Mouse (Mus musculus) ovary, adult 10 weeks (tissue): ENCODE results near the gene Cacnb3. TPM values are rescaled to one million over a fixed set of nuclear protein-coding genes. Genes with fewer than 3 reads are reported as not detected.

Source experiments
- polyA plus RNA-seq: library from polyadenylated mRNA; stranded (reverse); fragments of 350-450 nt; fragmentation: Illumina TruSeq; extraction: RNeasy Lipid Tissue Mini Kit (QIAGEN cat#74804); gene quantifications from one replicate; pipeline ENCODE4 v1.2.3, GENCODE M21; 2014

The Cacnb3 gene
- 0.48 TPM for polyA plus RNA-seq

DNA sequence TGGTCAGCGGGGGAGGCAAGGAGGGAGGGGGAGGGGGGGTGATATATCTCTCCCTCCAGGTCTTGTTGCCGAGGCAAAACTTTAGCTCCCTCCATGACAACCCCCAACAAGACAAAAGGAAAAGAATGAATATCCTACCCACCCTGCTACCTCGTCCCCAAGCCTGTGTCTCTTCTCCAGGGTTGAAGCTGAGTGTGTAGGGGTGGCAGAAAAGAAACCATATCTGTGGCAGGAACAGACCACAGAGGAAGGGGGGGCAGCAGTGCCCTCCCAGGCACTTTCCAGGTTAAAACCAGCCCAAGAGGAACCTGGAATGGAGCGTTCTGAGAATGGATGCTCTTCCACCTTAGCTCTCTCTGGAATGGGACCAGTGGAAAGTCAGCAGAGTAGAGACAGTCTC lies at the start of gene Cacnb3:
Gene Cacnb3 (plus strand): TSS at position 301 of the 400 bp plus-strand sequence.

GRCm38 (mm10) chr15:98609331-98610130 lies 21.1 kb upstream of the Cacnb3 start, which contains the start of gene Adcy6:
Gene Adcy6, minus strand, starts transcription at chr15:98610076.

DNA sequence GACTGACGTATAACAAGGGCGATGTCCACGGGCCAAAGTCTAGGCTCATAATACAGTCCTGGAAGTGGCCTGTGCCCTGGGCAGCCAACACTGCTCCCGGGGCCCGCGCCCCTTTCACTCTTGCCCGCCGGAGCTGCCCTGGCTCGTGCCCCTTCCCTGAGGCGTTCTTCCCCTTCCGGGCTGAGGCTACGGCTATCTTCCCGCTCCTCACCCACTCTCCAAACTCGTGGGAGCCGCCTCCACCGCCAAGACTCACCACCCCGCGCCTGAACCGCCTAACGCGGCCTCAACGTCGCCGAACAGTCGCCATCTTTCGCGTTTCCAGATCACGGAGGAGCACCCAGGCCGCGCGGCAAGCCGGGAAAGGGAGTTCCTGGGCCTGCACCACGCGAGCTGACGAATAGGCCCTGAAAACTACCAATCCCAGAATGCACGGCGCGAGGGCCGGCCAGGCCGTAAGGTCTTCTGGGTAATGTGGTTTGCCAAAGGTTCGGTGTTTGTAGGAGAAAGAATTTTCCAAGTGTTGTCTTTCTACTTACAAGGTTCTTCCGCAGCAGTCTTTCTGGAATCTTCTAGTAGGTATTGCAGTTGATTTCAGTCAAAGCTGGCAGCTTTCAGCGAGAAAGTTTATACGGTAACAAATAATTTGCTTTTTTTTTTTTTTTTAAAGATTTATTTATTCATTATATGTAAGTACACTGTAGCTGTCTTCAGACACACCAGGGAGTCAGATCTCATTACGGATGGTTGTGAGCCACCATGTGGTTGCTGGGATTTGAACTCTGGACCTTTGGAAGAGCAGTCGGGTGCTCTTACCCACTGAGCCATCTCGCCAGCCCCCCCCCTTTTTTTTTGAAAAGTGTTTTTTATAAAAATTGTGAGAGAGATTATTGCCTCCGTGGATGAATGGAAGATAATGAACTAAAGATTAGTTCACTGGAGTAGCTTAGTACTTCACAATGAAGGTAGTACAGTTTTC lies 32.2 kb downstream of the Cacnb3 start, which contains the start of gene Ddx23:
Gene Ddx23 (minus strand): TSS at position 328 of the 979 bp plus-strand sequence.

DNA sequence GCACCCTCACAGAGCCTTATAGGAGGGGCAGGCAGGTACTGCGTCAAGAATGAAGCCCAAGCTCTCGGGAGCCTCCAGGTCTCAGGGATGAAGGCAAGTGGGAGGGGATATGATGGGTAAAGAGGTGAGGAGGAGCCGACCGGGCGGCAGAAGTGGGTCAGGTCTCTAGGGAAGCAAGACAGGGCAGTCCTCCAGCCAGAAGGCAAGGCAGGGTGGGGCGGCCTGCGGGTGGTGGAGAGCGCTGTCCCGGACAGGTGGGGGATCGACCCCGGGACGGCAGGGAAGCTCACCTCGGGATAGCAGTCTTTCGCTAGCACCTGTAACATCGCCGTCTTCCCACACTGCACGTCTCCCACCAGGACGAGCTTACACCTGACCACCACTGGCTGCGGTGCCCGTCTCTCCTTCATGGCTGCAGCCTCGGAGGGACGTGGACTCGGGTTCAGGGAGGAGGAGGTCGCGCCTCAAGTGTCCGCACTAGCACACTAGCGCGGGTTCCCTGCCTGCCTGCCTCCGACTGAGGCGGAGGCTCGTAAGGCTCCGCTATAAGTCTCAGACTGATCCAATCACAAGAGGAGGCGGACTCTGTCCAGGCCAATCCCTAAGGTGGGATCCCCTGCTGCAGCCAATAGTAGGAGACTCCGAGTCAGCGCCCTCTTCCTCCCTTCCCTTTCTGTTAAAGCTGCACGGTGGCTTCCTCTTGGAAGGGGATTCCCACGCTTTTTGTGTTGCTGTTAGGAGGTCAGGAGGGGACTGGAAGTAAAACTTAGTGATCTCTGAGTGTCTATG lies 46.5 kb downstream of the Cacnb3 start, which contains the start of gene Rnd1:
Gene Rnd1 (minus strand): TSS at position 522 of the 789 bp plus-strand sequence.

Other genes with a start within 250 kb of the Cacnb3 start
- not detected for gene Olfr283, start 249.9 kb upstream of the Cacnb3 start, polyA plus RNA-seq
- gene Olfr282, start 199.6 kb upstream of the Cacnb3 start, polyA plus RNA-seq = not detected
- not detected for gene Olfr281, start 178.3 kb upstream of the Cacnb3 start, polyA plus RNA-seq
- not detected for gene OR5BS1P, start 160.9 kb upstream of the Cacnb3 start, polyA plus RNA-seq
- not detected for gene Lalba, start 148.1 kb upstream of the Cacnb3 start, polyA plus RNA-seq
- gene Olfr279, start 138.4 kb upstream of the Cacnb3 start, polyA plus RNA-seq = not detected
- gene Kansl2, start 96.6 kb upstream of the Cacnb3 start, polyA plus RNA-seq = 44.5 TPM
- 102 TPM for gene Ccnt1, start 59.9 kb upstream of the Cacnb3 start, polyA plus RNA-seq
- gene 4930415O20Rik, start 59.8 kb upstream of the Cacnb3 start, polyA plus RNA-seq = not detected
- gene Adcy6, start 20.8 kb upstream of the Cacnb3 start, polyA plus RNA-seq = 3.8 TPM
- gene Ddx23, start 32.1 kb downstream of the Cacnb3 start, polyA plus RNA-seq = 1.9 TPM
- not detected for gene Rnd1, start 46.6 kb downstream of the Cacnb3 start, polyA plus RNA-seq
- 2.5 TPM for gene Ccdc65, start 77.4 kb downstream of the Cacnb3 start, polyA plus RNA-seq
- 0.17 TPM for gene Fkbp11, start 97.4 kb downstream of the Cacnb3 start, polyA plus RNA-seq
- gene Arf3, start 132.4 kb downstream of the Cacnb3 start, polyA plus RNA-seq = 45.6 TPM
- gene Wnt10b, start 147.3 kb downstream of the Cacnb3 start, polyA plus RNA-seq = 3.4 TPM
- not detected for gene Wnt1, start 159.0 kb downstream of the Cacnb3 start, polyA plus RNA-seq
- gene Ddn, start 178.7 kb downstream of the Cacnb3 start, polyA plus RNA-seq = not detected
- 29.2 TPM for gene Prkag1, start 200.7 kb downstream of the Cacnb3 start, polyA plus RNA-seq
- 3.7 TPM for gene Kmt2d, start 240.4 kb downstream of the Cacnb3 start, polyA plus RNA-seq